Mouse (Mus musculus) left cerebral cortex, postnatal 14 days (tissue): ENCODE data around the gene Txk. TPM values are rescaled to one million over a fixed set of nuclear protein-coding genes. Genes with fewer than 3 reads are reported as not detected.

Source experiments
- DNase-seq, 2 experiments: peaks; one replicate each; pipeline ENCODE4 v3.0.0; 2021 to 2022; ENCODE audit warnings: low spot score in 2 of 2, mixed read lengths in 1 of 2
- intact Hi-C: fragments of 180-260 bp; cut with DNase I; formaldehyde crosslinking; loops from one replicate; pipeline ENCODE4 v1.15.1; 2025
- total RNA-seq, 2 experiments: library from RNA; stranded (reverse); gene quantifications; 2 replicates each; pipeline ENCODE4 v1.2.3; 2021

Txk gene
- total RNA-seq, 2 experiments from 2014 or later, result 0.24 to 0.27 TPM

DNA sequence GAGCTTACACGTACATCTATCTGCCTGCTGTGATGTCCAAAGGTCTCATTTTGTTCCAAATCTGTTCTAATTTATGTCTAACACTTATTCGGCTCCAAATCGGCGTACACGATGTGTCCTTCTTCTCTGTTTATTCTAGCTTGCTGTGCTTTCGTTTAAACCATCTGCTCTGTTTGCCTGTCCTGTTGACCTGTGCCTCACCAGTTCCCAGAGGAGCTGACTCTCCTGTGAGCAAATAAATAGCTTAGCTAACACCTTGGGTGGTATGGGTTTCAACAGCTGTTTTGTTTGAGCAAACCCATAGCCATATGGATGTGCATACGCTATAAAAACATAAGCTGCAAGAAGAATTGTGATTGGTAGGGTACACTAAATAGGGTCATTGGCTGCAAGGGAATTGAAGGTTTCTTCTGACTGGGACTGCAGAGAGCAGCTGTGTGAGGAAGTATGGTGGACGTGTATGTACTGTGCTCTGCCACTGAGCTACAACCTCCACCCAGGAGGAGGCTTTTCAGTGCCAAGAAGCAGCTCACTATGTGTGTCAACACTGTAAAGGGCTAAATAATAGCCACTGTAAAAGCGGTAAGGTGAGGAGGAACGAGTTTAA lies 99.4 kb downstream of the Txk start:
- no peak for DNase-seq
- intact Hi-C loops, result no loop called here

DNA sequence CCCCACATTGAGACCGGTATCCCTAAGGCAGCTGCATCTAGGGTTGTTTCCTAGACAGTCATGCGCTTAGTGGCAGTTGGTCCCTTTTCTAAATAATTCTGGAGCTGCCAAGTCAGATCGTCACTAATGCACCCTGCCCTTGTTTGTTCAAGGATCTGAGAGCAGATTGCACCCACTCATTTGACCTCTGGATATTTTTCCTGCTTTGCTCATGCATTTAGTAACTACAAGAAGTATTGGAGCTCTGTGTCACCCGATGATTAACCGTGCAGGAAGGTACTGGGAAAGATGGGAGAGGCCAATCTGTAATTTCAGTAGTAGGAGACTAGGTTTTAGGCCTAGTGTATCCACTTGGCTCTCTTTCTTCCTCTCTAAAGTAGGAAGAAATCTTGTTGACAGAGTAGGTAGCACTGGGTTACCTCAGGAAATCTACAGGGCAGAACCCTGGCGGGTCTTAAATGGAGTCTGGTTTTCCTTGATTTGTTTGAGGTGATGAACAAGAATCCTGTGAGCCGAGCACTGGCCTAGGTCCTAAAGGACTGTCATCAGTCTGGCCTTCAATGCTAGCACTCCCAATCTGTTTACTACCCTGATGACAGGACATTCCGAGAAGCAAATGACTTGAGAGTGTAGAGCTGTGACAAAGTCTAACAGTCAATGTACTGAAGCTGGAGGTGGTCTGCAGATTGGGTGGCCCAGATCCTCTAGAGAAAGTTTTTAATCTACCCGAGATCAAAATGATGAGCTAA lies 103.4 kb downstream of the Txk start:
- intact Hi-C loops, result no loop called here
- no peak for DNase-seq

DNA sequence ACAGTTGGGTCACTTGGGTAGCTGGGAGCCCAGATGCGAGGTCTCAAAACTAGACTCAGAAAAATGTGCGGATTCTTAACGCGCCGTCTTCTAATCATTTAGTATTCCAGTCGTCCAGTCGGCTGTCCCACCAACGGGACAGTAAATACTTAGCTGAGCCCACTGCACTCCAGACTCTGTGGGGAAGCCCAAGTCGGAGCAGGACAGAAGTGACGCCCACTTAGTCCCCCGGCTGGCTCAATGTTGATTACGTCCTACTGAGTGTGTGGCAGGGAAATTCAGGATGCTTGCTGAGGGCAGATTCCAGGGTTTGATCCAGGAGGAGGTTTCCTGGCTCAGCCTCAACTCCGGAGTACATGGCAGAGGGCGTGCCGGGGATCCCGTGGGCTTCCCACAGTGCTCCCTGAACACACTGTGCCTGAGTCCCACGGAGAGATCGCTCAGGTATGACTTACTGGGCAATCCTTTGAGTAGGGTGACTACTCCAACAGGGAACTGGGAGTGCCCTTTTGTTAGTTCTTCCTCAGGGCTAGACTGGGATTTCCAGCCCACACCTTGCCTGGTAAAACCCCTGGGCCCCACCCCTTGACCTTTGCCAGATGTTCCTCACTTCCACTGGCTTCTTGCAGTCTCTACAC lies 104.5 kb downstream of the Txk start:
- DNase-seq, result no peak
- intact Hi-C loops, result no loop called here

DNA sequence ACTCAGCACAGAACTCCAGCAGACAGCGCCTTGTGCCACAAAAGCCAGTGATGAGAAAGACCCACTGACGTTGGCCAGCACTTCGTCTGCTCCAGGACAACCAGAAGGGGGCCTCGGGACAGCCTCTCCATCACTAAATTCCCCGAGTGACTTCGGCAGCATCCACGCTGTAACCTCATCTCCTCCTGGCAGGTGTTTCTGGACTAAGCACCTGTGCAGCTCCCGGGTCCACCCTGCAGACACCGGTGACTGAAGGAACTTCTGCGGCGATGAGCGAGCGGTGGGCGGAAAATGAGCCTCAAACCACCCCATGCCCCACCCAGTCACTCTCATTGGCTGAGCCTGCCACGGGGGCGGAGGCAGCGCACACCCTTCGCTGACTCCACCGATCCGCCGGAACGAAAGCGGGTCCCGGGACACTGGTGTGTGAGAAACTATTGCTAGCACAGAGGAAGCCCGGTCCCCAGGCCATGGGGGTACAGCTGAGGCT lies 105.1 kb downstream of the Txk start, which contains the start of gene Nipal1:
Gene Nipal1, plus strand, starts transcription at position 378 of the 490 bp plus-strand sequence.
- intact Hi-C loops, result no loop called here
- peak in 1 of 2 experiments; percentile 26 for DNase-seq

DNA sequence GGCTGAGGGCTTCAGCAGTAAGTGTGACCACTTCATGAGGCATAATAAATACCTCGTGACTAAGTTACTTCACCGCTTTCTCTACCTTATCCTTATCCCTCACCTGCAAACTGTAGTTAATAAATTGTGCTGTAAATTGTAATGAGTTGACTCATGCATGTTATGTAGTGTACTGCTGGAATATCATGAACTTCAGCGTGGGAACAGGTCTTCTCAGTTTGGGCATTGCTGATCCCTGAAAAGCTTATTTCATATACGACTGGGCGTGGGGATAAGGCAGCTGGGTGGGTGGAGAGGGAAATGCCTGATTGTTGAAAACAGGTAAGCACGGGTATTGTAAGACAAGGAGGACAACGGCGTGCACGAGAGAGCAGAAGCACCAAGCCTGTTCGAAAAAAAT lies 105.6 kb downstream of the Txk start:
- no peak for DNase-seq
- intact Hi-C loops, result no loop called here

DNA sequence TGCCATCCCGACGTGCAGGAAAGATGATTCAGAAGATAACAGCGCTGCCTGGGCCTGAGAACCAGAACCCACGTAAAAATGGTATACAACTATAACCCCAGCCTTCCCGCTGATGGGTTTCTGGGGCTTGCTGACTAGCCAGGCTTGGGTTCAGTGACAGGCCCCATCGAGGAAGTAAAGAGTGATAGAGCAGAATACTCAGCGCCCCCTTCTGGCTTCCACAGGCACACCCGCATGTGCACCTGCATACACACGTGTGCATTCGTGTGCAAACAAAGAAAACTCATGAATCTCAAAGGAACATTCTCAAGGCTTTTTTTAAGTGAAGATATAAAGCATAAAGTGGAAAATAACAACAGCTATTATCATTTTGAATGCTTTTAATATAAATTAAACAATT lies 106.4 kb downstream of the Txk start:
- no peak for DNase-seq
- intact Hi-C loops, result no loop called here

Other genes with a start within 250 kb of the Txk start
- gene Corin, start 248.3 kb downstream of the Txk start, total RNA-seq, result under 1 TPM; 0.31 to 0.42 TPM
- 10 to 100 TPM; 11.2 to 17.1 TPM for gene Nfxl1, start 193.1 kb downstream of the Txk start, total RNA-seq
- 1 to 10 TPM in 1 of 2 experiments, under 1 TPM in 1; 0.92 to 1.9 TPM for gene Zar1, start 171.5 kb downstream of the Txk start, total RNA-seq
- gene Gm5868, start 165.2 kb downstream of the Txk start, total RNA-seq, result under 1 TPM; 0.26 to 0.44 TPM
- gene Cnga1, start 108.5 kb downstream of the Txk start, total RNA-seq, result not detected
- not detected for gene Nipal1, start 105.0 kb downstream of the Txk start, total RNA-seq
- gene Tec, start 115.7 kb upstream of the Txk start, total RNA-seq, result 1 to 10 TPM; 5.6 to 7.3 TPM
- 10 to 100 TPM; 27.6 to 30.7 TPM for gene Slain2, start 161.5 kb upstream of the Txk start, total RNA-seq
- not detected for gene Gm10135, start 221.9 kb upstream of the Txk start, total RNA-seq